In the genomic region with DNA sequence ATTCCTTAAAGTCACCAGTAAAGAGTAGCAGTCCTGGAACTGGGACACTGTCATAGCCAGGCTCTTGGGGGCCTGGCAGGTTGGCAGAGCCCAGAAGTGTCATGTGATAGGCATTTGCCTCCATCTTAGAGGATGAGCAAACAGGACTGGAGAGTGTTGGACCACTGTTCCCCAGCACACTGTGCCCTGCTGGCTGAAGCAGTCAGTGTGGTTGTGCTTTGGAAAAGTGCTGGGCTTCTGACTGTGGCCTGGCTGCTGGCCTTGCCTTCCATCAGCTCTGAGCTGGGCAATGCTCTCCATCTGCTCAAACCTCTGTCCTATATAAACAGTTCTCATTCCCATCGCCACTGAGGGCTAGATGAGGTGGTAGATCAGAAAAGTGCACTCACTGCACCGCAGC, we compare ENCODE assay signal across 19 mouse cellular contexts.
"Had no signal": no experiment of that assay in that cellular context is flagged by ENCODE, and none has a peak within 500 bp of the region (broad histone marks: within the 10 kb centered on the region; RNA-seq: fewer than 3 reads in every experiment).

No protein-coding gene starts in this region.

- H3K36me3 ChIP-seq: stomach, embryonic 15.5 days had no signal

- H3K27ac ChIP-seq: kidney, postnatal 0 days; layer of hippocampus, adult 2 months; left cerebral cortex, adult 2 months; liver, embryonic 13.5 days; midbrain, embryonic 12.5 days; neural tube, embryonic 13.5 days; stomach, embryonic 15.5 days had no signal

- H3K4me3 ChIP-seq: layer of hippocampus, adult 2 months; left cerebral cortex, adult 2 months; liver, embryonic 13.5 days; midbrain, embryonic 12.5 days; myocyte; neural tube, embryonic 13.5 days; stomach, embryonic 15.5 days had no signal

- DNase-seq: kidney, postnatal 25 days; layer of hippocampus, adult 9-11 months; layer of hippocampus, postnatal 36 days; liver, embryonic 13.5 days; lung, adult 2 months; lung, postnatal 14 days; lung, postnatal 4 days; retina, postnatal 1 day; right cerebral cortex, postnatal 25 days; spleen, adult 18-20 months; thymus, postnatal 25 days had no signal

- H3K27me3 ChIP-seq: liver, embryonic 13.5 days; midbrain, embryonic 12.5 days; neural tube, embryonic 13.5 days; stomach, embryonic 15.5 days had no signal

- H3K4me1 ChIP-seq: midbrain, embryonic 12.5 days; neural tube, embryonic 13.5 days; stomach, embryonic 15.5 days had no signal

- H3K4me2 ChIP-seq: liver, embryonic 13.5 days; midbrain, embryonic 12.5 days; neural tube, embryonic 13.5 days; stomach, embryonic 15.5 days had no signal

- H3K9me3 ChIP-seq: liver, embryonic 13.5 days; midbrain, embryonic 12.5 days; neural tube, embryonic 13.5 days; stomach, embryonic 15.5 days had no signal

- ATAC-seq: midbrain, embryonic 16.5 days had no signal

- H3K9ac ChIP-seq: liver, embryonic 13.5 days; midbrain, embryonic 12.5 days; neural tube, embryonic 13.5 days; stomach, embryonic 15.5 days had no signal
